Mouse (Mus musculus): ENCODE measurements around the gene Stag3.

Gene Stag3

DNA sequence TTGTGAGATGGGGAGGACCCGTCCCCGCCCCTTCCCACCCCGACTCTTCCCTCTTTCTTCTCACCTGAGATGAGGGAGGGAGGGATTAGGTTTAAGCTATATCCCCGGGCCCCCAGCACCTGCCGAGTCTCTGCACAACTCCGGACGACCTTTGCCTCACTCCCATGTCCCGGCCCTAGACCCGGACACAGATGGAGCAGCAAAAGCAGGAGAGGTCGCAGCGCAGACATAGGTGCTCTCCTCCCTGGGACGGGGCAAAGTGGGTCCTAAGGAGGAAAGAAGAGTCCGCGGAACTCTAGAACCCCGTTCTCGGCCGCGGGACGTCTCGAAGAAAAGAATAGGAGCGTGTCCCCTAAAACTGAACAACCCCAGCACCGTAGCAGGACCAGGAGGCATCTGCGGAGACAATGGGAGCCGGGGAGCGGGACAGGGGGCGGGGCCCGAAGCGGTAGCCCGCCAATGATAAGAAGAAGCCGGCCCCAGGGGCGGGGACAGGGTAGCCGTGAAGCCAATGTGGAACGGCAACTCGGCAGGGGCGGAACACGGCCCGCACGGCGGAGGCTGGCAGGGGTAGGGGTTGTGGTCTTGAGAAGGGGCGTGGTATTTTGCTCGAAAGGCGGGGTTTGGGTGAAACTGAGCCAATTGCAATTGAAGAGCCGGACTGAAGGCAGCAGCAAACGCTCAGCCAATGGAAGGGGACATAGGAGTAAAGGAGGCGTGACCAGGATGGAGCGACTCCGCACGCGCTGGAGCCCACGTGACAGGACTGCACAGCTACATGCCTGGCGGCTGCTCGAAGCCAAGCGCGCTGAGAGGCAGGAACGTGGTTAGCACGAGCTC lies at the start of gene Stag3, which contains the start of the genes Gm43720 and Gpc2:
Gene Stag3, plus strand, starts transcription at position 656 of the 840 bp plus-strand sequence.
Gene Gm43720, minus strand, starts transcription at position 374 of the 840 bp plus-strand sequence.
Gene Gpc2, minus strand, starts transcription at position 421 of the 840 bp plus-strand sequence.
- peak; percentile 97 for DNase-seq (ENCODE audit: low read depth)

GRCm38 (mm10) chr5:138233778-138234177 lies 46.3 kb upstream of the Stag3 start:
- DNase-seq (ENCODE audit: low read depth) = no peak

GRCm38 (mm10) chr5:138234224-138234623 lies 45.8 kb upstream of the Stag3 start:
- no peak for DNase-seq (ENCODE audit: low read depth)

GRCm38 (mm10) chr5:138241511-138241910 lies 38.5 kb upstream of the Stag3 start:
- no peak for DNase-seq (ENCODE audit: low read depth)

DNA sequence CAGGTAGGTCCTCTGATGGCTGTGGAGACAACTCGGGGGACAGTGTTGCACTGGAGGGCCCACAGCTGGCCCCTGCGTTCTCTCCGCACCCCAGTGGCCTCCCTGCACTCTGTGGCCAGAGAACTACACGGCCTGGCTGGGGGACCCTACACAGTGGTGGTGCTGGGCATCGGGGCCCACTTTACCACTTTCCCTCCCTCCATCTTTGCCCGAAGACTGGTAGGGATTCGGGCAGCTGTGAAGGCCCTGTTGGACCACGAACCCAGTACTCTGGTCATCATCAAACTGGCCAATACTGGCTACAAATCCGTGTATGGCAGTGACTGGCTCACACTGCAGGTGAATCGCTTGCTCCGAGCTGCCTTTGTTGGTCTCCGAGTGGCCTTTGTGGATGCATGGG lies 28.9 kb upstream of the Stag3 start:
- DNase-seq (ENCODE audit: low read depth) = no peak

GRCm38 (mm10) chr5:138253061-138253460 lies 27.0 kb upstream of the Stag3 start:
- DNase-seq (ENCODE audit: low read depth) = no peak

GRCm38 (mm10) chr5:138255353-138256093 lies 24.5 kb upstream of the Stag3 start, which contains the start of gene Lamtor4:
Gene Lamtor4 (plus strand): TSS chr5:138255482.
- DNase-seq (ENCODE audit: low read depth) = peak; percentile 97

GRCm38 (mm10) chr5:138256094-138256467 lies 24.0 kb upstream of the Stag3 start:
- DNase-seq (ENCODE audit: low read depth) = no peak

DNA sequence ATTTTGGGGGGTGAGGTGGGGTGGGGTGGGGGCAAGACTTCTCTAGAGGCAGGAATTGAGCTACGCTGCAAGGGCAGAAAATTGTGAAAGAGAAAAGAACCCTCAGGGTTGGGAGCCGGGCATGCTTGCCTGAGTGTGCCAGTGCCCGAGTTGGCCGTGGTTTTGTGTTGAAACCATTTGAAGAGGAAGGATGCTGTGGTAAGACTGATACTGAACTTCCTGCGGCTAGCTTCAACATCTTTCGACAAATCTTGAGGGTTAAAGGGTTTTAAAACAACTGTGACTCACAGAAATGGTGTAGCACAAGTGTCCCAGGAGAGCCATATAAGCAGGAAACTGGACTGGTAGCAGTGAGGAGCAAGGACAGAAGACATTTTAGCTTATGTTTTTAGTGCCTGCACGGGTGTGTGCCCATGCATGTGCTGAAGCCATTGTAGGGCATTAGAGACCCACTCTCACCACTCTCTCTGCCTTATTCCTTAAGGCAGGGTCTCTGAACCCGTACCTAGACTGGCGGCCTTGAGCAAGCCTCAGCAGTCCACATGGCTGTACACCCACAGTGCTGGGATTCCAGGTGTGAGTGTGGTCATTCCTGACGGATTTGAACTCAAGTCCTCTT lies 23.0 kb upstream of the Stag3 start:
- no peak for DNase-seq (ENCODE audit: low read depth)

DNA sequence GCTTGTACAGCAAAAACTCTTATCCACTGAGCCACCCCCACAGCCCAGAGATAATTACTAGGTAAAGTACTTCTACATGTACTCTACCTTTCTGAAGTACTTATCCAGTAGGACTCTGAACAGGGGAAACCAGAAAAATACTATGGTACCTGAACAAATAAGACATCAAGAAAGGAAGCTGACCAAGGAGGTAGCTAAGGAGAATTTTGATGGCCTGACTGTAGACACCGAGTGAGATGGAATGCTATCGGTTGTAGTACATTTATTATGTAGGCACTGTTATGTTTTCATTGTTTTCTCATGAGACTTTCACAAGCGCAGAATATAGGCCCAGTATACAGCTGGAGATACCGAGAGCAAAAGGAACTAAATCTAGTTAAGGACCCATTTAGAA lies 22.5 kb upstream of the Stag3 start:
- DNase-seq (ENCODE audit: low read depth) = no peak

DNA sequence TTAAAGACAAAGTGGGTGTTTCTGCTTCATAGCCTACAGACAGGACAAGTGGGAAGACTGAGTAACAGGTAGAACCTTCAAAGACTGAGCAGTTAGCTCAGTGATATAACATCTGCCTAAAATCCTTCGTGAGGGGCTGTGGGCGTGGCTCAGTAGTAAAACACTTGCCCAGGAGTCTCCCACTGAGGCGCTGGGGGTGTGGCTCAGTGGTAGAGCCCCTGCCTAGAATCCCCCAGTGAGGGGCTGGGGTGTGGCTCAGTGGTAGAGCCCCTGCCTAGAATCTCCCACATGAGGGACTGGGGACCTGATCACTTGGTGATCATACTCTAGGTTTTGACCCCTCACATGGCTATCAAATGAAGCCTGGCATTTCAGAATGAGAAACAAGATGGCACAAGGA lies 22.0 kb upstream of the Stag3 start:
- DNase-seq (ENCODE audit: low read depth) = no peak

GRCm38 (mm10) chr5:138258542-138258941 lies 21.5 kb upstream of the Stag3 start:
- no peak for DNase-seq (ENCODE audit: low read depth)

GRCm38 (mm10) chr5:138258993-138259392 lies 21.0 kb upstream of the Stag3 start:
- DNase-seq (ENCODE audit: low read depth) = no peak

GRCm38 (mm10) chr5:138260051-138260450 lies 20.0 kb upstream of the Stag3 start:
- DNase-seq (ENCODE audit: low read depth) = no peak

- DNase-seq (ENCODE audit: low read depth) = no peak
Observed at GRCm38 (mm10) chr5:138260834-138261233, 19.2 kb upstream of the Stag3 start.

DNA sequence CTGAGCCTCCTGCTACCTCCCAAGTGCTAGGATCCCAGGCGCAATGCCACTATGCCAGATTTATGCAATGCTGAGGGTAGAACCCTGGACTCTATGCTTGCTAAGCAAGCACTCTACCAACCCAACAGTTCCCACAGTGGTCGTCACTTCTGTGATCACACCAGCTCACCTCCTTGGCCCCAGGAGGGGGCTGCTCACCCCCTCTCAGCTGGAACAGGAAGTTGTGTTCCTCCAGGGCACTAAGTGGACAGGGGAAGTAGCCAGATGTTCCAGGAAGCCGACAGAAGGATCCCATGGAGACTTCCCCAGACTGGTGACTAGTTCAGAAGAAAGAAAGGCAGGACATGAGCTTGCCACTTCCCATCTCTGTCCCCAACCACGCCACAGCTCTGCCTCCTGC lies 18.0 kb upstream of the Stag3 start:
- DNase-seq (ENCODE audit: low read depth) = no peak

- DNase-seq (ENCODE audit: low read depth) = no peak
Observed at GRCm38 (mm10) chr5:138262582-138263240, 17.3 kb upstream of the Stag3 start.

DNA sequence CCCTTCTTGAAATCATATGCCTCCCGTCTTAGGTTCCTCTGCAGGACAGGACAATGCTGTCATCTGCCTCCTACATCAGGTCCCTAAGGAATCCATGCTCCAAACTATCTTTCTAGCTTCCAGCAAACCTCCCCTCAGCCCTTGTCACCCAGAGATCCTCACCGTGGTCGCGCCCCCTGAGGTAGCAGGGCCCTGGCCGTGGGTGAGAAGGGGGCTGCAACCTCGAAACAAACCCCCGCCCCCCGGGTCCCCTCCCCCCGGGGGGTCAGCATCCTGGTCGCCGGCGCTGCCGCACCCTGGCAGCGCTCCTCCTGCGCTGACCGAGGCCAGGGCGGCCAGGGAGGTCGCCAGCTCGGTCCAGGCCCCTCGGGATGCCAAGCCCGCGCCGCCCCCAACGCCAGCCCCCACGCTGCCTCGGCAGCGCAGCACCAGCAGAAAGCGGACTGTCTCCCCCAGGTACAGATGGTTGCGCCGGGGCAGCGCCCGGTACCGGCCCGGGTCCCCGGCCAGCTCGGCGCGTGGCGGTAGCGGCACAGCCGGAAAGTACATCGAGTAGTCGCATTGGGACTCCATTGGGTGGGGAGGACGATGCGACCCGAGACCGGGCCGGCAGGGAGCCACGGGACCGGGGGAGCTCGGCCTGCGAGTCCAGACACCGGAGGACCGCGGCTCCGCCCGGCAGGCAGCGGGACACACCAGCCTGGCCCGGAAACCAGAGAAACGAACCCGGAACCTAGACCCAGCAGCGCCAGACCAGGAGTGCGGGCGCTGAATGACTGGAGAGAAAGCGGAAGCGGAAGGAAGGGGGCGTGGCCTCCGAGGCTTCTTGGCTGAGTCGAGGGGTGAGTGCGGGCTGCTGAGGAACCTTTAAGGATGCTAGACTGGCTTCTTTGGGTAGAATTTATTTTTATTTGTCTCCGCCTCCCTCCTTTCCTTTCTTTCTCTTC lies 16.5 kb upstream of the Stag3 start, which contains the start of gene BC037034:
Gene BC037034, minus strand, starts transcription at position 774 of the 947 bp plus-strand sequence.
- DNase-seq (ENCODE audit: low read depth) = peak; percentile 66

DNA sequence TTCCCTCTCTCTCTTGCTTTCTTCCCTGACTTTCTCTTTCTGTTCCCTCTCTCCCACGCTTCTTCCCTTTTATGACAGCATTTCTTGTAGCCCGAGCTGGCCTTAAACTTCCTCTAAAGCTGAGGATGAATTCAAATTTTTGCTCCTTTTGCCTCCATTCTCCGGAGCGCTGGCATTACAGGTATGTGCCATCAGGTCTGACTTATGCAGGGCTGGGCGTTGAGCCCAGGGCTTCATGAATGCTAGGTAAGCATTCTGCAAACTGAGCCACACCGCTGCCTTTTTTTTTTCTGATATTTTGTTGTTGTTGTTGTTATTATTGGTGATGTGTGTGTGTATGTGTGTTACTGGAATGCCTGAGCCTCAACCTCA lies 15.8 kb upstream of the Stag3 start:
- no peak for DNase-seq (ENCODE audit: low read depth)

DNA sequence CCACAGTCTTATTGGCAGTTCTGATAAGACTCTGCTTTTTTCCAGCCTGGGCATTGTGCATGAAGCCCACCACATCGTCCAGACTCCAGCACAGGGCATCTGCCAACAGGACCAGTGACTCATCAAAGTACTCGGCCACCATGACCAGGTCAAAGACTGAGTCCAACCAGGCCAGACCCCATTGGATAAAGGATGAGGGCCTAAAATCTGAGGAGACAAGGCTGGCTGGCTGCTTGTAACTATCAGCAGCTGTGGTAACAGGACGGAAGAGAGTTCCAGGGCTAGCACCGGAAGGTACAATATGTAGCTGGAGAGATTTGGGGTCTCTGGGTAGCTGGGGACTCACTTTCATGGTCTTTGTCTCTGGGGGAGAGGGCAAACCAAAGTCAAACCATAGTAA lies 14.3 kb upstream of the Stag3 start:
- no peak for DNase-seq (ENCODE audit: low read depth)

GRCm38 (mm10) chr5:138267114-138267513 lies 12.9 kb upstream of the Stag3 start:
- no peak for DNase-seq (ENCODE audit: low read depth)
